Mouse (Mus musculus): ENCODE data around the gene Ap3d1. TPM values are rescaled to one million over a fixed set of nuclear protein-coding genes. Genes with fewer than 3 reads are reported as not detected.

Ap3d1 gene
- total RNA-seq (2023), result 99.7 and 123 TPM in 2 replicates

DNA sequence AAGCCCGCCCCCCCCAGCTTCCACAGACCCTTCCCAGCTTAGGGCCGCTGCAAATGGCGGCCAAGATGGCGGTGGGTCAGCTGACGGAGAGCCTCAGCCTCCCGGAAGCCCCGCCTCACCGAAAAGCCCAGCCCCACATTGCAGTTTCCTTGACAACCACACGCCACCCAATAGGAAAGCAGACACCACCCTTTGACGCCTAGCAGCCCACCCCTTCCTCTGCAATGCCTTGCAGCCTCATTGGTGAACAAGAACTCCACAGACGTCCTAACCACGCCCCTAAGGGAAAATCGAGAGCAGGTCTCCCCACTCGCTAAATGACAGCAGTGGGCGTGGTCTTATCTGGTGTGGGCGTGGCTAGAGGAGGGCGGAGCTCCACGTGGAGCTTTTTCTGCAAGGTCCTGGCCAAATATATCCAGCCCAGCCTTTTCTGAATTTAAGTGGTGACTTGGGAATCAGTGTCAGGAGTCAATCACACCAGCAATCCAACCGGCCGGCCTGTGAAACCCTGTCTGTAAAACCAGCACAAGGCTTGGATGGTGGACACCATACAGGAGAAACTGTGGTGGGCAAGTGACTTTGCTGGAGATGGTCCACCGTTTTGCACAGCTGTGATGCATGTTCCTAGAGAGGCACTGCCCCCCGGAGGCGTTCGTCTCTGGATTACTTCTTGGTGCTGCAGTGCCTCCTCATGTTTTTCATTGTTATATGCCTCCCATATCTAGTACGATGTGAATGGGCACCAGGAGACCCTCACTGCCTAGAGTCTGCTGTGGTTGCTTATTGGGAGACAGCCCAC lies at the start of gene Ap3d1:
Ap3d1 (minus strand) TSS at position 85 of the 799 bp plus-strand sequence.

DNA sequence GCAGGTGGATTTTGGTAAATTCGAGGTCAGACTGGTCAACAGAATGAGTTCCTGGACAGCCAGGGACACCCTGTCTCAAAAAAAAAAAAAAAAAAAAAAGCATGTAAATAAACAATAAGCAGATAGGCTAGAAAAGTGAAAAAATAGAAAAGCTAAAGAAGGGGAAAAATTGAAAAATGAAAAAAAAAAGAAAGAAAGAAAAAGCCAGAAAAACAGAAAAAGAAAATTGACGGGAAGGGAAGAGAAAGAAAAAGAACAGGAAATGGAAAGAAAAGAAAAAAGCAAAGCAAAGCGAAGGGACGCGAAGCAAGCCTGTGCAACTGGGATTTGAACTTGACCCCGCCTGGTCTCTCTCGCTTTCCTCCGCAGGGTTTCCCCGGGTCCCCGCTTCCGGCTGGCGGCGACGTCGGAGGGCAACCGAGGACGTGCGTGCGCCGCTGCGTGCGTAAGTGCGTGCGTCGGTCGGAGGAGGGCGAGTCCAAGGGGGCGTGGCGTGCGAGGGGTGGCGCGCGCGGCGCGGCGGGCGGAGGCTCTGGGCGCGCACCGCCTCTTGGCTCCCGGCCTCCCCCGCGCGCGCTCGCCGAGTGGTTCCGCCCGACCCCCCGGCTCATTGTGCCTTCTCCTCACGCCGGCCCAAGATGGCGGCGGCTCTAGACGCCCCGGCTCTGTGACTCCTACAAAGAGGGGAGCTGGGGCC lies 12.7 kb upstream of the Ap3d1 start, which contains the start of gene Dot1l:
Dot1l (plus strand) TSS at position 613 of the 697 bp plus-strand sequence.

GRCm38 (mm10) chr10:80701721-80702535 lies 40.1 kb downstream of the Ap3d1 start, which contains the start of the genes Mob3a and Izumo4:
Mob3a (minus strand) TSS chr10:80701977.
Izumo4 (plus strand) TSS chr10:80702184.

DNA sequence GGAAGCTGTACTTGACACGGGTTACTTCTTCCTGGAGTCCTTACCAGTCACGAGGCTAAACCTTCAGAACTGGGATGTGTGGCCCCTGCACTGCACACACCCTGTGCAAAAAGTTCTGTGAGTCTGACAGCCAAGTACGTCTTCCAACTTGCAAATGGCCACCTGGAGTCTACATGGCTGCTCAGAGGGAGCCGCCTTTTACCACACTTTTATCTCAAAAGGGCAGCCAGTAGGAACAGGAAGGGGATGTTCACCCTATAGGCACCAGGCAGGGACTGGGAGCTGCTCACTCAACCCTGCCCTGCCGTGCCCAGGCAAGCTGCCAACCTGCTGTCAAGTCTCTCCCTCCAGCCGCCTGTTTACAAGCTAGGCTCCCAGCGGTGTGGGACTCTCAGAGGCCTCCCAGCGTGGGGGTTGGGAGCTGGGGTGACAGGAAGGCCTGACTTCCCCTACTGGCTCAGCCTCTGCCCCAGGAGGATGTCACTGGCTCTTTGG lies 64.1 kb downstream of the Ap3d1 start, which contains the start of gene Mknk2:
Mknk2 (minus strand) TSS at position 171 of the 495 bp plus-strand sequence.

Other genes starting within 250 kb of the Ap3d1 start
- not detected in 2 replicates for gene Onecut3, start 247.4 kb downstream of the Ap3d1 start, total RNA-seq (2023)
- gene Atp8b3, start 203.1 kb downstream of the Ap3d1 start, total RNA-seq (2023), result not detected in 2 replicates
- gene Rexo1, start 180.7 kb downstream of the Ap3d1 start, total RNA-seq (2023), result 87.8 and 112 TPM in 2 replicates
- 5.7 and 7.0 TPM in 2 replicates for gene Klf16, start 164.9 kb downstream of the Ap3d1 start, total RNA-seq (2023)
- 34.9 and 41.1 TPM in 2 replicates for gene Abhd17a, start 151.9 kb downstream of the Ap3d1 start, total RNA-seq (2023)
- 6.9 and 8.2 TPM in 2 replicates for gene Scamp4, start 139.4 kb downstream of the Ap3d1 start, total RNA-seq (2023)
- 0.98 and 2.0 TPM in 2 replicates for gene Adat3, start 139.4 kb downstream of the Ap3d1 start, total RNA-seq (2023)
- gene Gm49322, start 136.2 kb downstream of the Ap3d1 start, total RNA-seq (2023), result 0.77 and 0.98 TPM in 2 replicates
- gene Csnk1g2, start 119.4 kb downstream of the Ap3d1 start, total RNA-seq (2023), result 101 and 129 TPM in 2 replicates
- gene Btbd2, start 85.2 kb downstream of the Ap3d1 start, total RNA-seq (2023), result 12.4 and 15.2 TPM in 2 replicates
- gene Mknk2, start 64.2 kb downstream of the Ap3d1 start, total RNA-seq (2023), result 181 and 193 TPM in 2 replicates
- gene Mob3a, start 40.3 kb downstream of the Ap3d1 start, total RNA-seq (2023), result 140 and 155 TPM in 2 replicates
- gene Izumo4, start 40.1 kb downstream of the Ap3d1 start, total RNA-seq (2023), result 8.4 and 14.1 TPM in 2 replicates
- gene Dot1l, start 12.9 kb upstream of the Ap3d1 start, total RNA-seq (2023), result 21.3 and 32.2 TPM in 2 replicates
- gene Sf3a2, start 55.9 kb upstream of the Ap3d1 start, total RNA-seq (2023), result 39.7 and 47.3 TPM in 2 replicates
- gene Plekhj1, start 56.4 kb upstream of the Ap3d1 start, total RNA-seq (2023), result 62.9 and 84.6 TPM in 2 replicates
- gene Amh, start 63.0 kb upstream of the Ap3d1 start, total RNA-seq (2023), result 0.77 and 1.2 TPM in 2 replicates
- not detected in 2 replicates for gene Jsrp1, start 71.2 kb upstream of the Ap3d1 start, total RNA-seq (2023)
- gene Oaz1, start 84.4 kb upstream of the Ap3d1 start, total RNA-seq (2023), result 506 and 673 TPM in 2 replicates
- gene Lingo3, start 101.8 kb upstream of the Ap3d1 start, total RNA-seq (2023), result not detected in 2 replicates
- 10.1 and 19.3 TPM in 2 replicates for gene Lsm7, start 112.9 kb upstream of the Ap3d1 start, total RNA-seq (2023)
- 14.0 and 15.8 TPM in 2 replicates for gene Sppl2b, start 113.0 kb upstream of the Ap3d1 start, total RNA-seq (2023)
- not detected in 2 replicates for gene Tmprss9, start 129.6 kb upstream of the Ap3d1 start, total RNA-seq (2023)
- 35.2 and 38.8 TPM in 2 replicates for gene Timm13, start 158.7 kb upstream of the Ap3d1 start, total RNA-seq (2023)
- 17.8 and 24.7 TPM in 2 replicates for gene Lmnb2, start 176.0 kb upstream of the Ap3d1 start, total RNA-seq (2023)
- 50.6 and 86.7 TPM in 2 replicates for gene Gadd45b, start 187.8 kb upstream of the Ap3d1 start, total RNA-seq (2023)

All from neutrophil, adult 65 days (primary cell).